Mouse (Mus musculus): ENCODE data around the gene Entpd7. TPM values are rescaled to one million over a fixed set of nuclear protein-coding genes. Genes with fewer than 3 reads are reported as not detected.

The Entpd7 gene
- polyA plus RNA-seq, 1 experiment, result 1.2 TPM

GRCm38 (mm10) chr19:43697666-43698370 is 8.3 kb downstream of the Entpd7 start:
- H3K4me1 ChIP-seq, result peaks cover 38% of the 10 kb centered on the region
- H3K4me3 ChIP-seq (replicated peaks), result no peak overlapping the region
- peaks cover 3% of the 10 kb centered on the region; the same call in 1 of the 2 replicates for H3K9me3 ChIP-seq
- no peak for TF ChIP-seq FLI1 (IDR thresholded peaks at IDR 0.05; ENCODE audit: low read length)
- no peak for TF ChIP-seq GATA1 (IDR thresholded peaks at IDR 0.05; ENCODE audit: borderline replicate concordance, low read length)
- H3K27me3 ChIP-seq (replicated peaks), result no peaks in the 10 kb centered on the region
- peaks cover 72% of the 10 kb centered on the region for H3K36me3 ChIP-seq (replicated peaks; ENCODE audit: low read length)

GRCm38 (mm10) chr19:43699021-43699762 is 9.7 kb downstream of the Entpd7 start:
- TF ChIP-seq GATA1 (IDR thresholded peaks at IDR 0.05; ENCODE audit: borderline replicate concordance, low read length) (no peak), FLI1 (IDR thresholded peaks at IDR 0.05; ENCODE audit: low read length) (no peak)
- Histone ChIP-seq H3K36me3 (replicated peaks; ENCODE audit: low read length) (peaks cover 76% of the 10 kb centered on the region), H3K27me3 (replicated peaks) (no peaks in the 10 kb centered on the region), H3K4me1 (peaks cover 37% of the 10 kb centered on the region), H3K4me3 (replicated peaks) (no peak overlapping the region), H3K9me3 (peaks cover 3% of the 10 kb centered on the region; the same call in 1 of the 2 replicates)

- H3K27me3 ChIP-seq (replicated peaks), result no peaks in the 10 kb centered on the region
- peaks cover 3% of the 10 kb centered on the region; the same call in 1 of the 2 replicates for H3K9me3 ChIP-seq
- TF ChIP-seq FLI1 (IDR thresholded peaks at IDR 0.05; ENCODE audit: low read length) (no peak), GATA1 (IDR thresholded peaks at IDR 0.05; ENCODE audit: borderline replicate concordance, low read length) (no peak)
- peaks cover 80% of the 10 kb centered on the region for H3K36me3 ChIP-seq (replicated peaks; ENCODE audit: low read length)
- H3K4me1 ChIP-seq, result peaks cover 31% of the 10 kb centered on the region
- no peak overlapping the region for H3K4me3 ChIP-seq (replicated peaks)
Measured at GRCm38 (mm10) chr19:43699763-43700155, 10.3 kb downstream of the Entpd7 start.

DNA sequence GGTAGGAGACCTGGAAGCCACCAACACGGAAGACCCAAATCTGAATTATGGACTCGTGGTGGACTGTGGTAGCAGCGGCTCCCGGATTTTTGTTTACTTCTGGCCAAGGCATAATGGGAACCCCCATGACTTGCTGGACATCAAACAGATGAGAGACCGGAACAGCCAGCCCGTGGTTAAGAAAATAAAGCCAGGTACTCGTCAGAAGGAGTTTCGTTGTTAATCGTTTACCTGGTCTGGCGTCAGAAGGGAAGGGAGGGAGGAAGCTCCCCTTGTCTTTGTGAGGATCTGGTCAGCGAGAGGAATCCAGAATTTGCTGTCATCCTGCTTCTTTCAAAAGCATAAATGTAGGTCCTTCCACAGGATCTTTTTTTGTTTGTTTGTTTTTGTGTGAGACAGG is 14.7 kb downstream of the Entpd7 start:
- Histone ChIP-seq H3K27me3 (replicated peaks) (no peaks in the 10 kb centered on the region), H3K4me1 (peaks cover 16% of the 10 kb centered on the region), H3K4me3 (replicated peaks) (no peak overlapping the region), H3K36me3 (replicated peaks; ENCODE audit: low read length) (peaks cover 95% of the 10 kb centered on the region), H3K9me3 (peaks cover 3% of the 10 kb centered on the region; the same call in 1 of the 2 replicates)
- TF ChIP-seq GATA1 (IDR thresholded peaks at IDR 0.05; ENCODE audit: borderline replicate concordance, low read length) (no peak), FLI1 (IDR thresholded peaks at IDR 0.05; ENCODE audit: low read length) (no peak)

GRCm38 (mm10) chr19:43704787-43705497 is 15.5 kb downstream of the Entpd7 start:
- no peaks in the 10 kb centered on the region for H3K27me3 ChIP-seq (replicated peaks)

DNA sequence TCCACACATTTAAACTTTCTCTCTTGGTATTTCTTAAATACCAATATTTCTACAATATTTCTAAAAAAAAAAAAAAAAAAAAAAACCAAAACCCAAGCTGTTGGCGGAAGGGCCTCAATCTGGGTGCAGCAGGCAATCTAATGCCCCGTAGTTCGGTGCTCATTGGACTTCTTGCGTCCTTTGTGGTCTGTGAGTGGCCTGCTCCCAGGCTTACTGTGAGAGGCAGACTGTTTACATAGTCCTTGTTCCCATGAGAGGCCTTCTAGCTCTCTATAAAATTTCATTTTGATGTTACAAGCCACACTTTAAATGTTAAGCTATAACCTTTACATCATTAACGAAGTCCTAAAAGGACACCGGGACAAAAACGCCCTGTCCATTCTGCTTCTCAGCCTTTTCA is 18.7 kb downstream of the Entpd7 start:
- Histone ChIP-seq H3K9me3 (no peaks in the 10 kb centered on the region), H3K4me1 (peaks cover 16% of the 10 kb centered on the region), H3K27me3 (replicated peaks) (no peaks in the 10 kb centered on the region), H3K4me3 (replicated peaks) (no peak overlapping the region), H3K36me3 (replicated peaks; ENCODE audit: low read length) (peaks cover 80% of the 10 kb centered on the region)
- TF ChIP-seq FLI1 (IDR thresholded peaks at IDR 0.05; ENCODE audit: low read length) (no peak), GATA1 (IDR thresholded peaks at IDR 0.05; ENCODE audit: borderline replicate concordance, low read length) (no peak)

More at GRCm38 (mm10) chr19:43704787-43705497, 15.5 kb downstream of the Entpd7 start:
- Histone ChIP-seq H3K9me3 (peaks cover 3% of the 10 kb centered on the region; the same call in 1 of the 2 replicates), H3K4me1 (peaks cover 13% of the 10 kb centered on the region; the same call in 1 of the 2 replicates), H3K36me3 (replicated peaks; ENCODE audit: low read length) (peaks cover 93% of the 10 kb centered on the region), H3K4me3 (replicated peaks) (no peak overlapping the region)
- TF ChIP-seq FLI1 (IDR thresholded peaks at IDR 0.05; ENCODE audit: low read length) (no peak), GATA1 (IDR thresholded peaks at IDR 0.05; ENCODE audit: borderline replicate concordance, low read length) (no peak)

GRCm38 (mm10) chr19:43709317-43709716 is 19.8 kb downstream of the Entpd7 start:
- H3K36me3 ChIP-seq (replicated peaks; ENCODE audit: low read length), result peaks cover 73% of the 10 kb centered on the region
- H3K4me1 ChIP-seq, result peaks cover 16% of the 10 kb centered on the region
- H3K4me3 ChIP-seq (replicated peaks), result no peak overlapping the region
- no peaks in the 10 kb centered on the region for H3K9me3 ChIP-seq
- no peaks in the 10 kb centered on the region for H3K27me3 ChIP-seq (replicated peaks)
- TF ChIP-seq GATA1 (IDR thresholded peaks at IDR 0.05; ENCODE audit: borderline replicate concordance, low read length) (no peak), FLI1 (IDR thresholded peaks at IDR 0.05; ENCODE audit: low read length) (no peak)

DNA sequence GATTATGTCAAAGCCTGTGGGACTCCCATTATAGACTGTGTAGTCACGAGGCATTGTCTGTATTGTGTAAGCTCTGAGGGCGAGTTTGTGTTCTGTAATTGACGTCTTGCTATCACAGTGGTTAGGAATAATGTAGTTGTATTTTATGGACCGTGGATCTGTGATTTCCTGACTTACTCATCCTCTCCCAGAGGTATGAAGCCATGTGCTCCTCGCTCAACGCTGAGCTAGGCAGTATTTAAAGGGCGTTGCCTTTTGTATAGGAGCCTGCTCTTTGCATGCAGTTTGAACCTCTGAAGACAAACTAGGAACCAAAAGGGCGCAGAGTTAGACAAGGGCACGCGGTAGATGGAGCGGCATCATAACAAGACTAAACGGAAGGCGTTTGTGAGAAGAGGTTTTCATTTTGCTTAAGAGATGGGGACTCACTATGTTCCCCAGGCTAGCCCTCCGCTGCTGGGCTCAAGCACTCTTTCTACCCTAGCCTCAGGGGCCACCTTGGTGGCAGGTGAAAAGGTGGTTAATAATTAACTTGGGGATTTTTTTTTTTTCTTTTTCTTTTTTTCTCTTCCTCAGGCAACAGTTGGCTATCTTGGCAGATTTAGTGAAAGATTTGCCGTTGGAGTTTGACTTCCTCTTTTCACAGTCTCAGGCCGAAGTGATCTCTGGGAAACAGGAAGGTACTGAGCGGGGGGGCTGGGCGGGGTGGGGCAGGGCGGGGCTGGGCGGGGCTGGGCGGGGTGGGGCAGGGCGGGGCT is 21.9 kb downstream of the Entpd7 start:
- Histone ChIP-seq H3K27me3 (replicated peaks) (no peaks in the 10 kb centered on the region), H3K4me3 (replicated peaks) (peak overlapping the region; percentile 80), H3K4me1 (peaks cover 10% of the 10 kb centered on the region), H3K36me3 (replicated peaks; ENCODE audit: low read length) (peaks cover 66% of the 10 kb centered on the region), H3K9me3 (no peaks in the 10 kb centered on the region)
- TF ChIP-seq GATA1 (IDR thresholded peaks at IDR 0.05; ENCODE audit: borderline replicate concordance, low read length), result no peak

GRCm38 (mm10) chr19:43711971-43712370 is 22.5 kb downstream of the Entpd7 start:
- H3K9me3 ChIP-seq, result no peaks in the 10 kb centered on the region

More at GRCm38 (mm10) chr19:43711971-43712370, 22.5 kb downstream of the Entpd7 start:
- H3K27me3 ChIP-seq (replicated peaks), result no peaks in the 10 kb centered on the region
- peak overlapping the region; percentile 33 for H3K4me3 ChIP-seq (replicated peaks)
- peaks cover 66% of the 10 kb centered on the region for H3K36me3 ChIP-seq (replicated peaks; ENCODE audit: low read length)
- H3K4me1 ChIP-seq, result peaks cover 10% of the 10 kb centered on the region
- TF ChIP-seq GATA1 (IDR thresholded peaks at IDR 0.05; ENCODE audit: borderline replicate concordance, low read length) (no peak), FLI1 (IDR thresholded peaks at IDR 0.05; ENCODE audit: low read length) (no peak)
